Mouse (Mus musculus) macrophage (primary cell): ENCODE data around the gene Itpkc. TPM values are rescaled to one million over a fixed set of nuclear protein-coding genes. Genes with fewer than 3 reads are reported as not detected.

Experiments used
- H3K27ac ChIP-seq: fragments of 350-480 bp; formaldehyde crosslinking; 2 replicates; pipeline ENCODE4 v1.9.0; 2021
- H3K36me3 ChIP-seq: fragments of 350-480 bp; formaldehyde crosslinking; 2 replicates; pipeline ENCODE4 v1.9.0; 2021; ENCODE audit errors: inconsistent target
- H3K4me3 ChIP-seq: fragments of 350-480 bp; formaldehyde crosslinking; 2 replicates; pipeline ENCODE4 v1.9.0; 2021; ENCODE audit errors: inconsistent target
- H3K79me2 ChIP-seq: fragments of 350-480 bp; formaldehyde crosslinking; 2 replicates; pipeline ENCODE4 v1.9.0; 2021; ENCODE audit errors: inconsistent target
- WGBS: methylation state at CpG from one replicate; pipeline ENCODE4 v1.1.7; 2026; ENCODE audit warnings: inconsistent platforms; ENCODE audit not compliant: missing documents; 5-methylcytosine and 5-hydroxymethylcytosine counted together
- polyA plus RNA-seq: library from polyadenylated mRNA; stranded (reverse); fragments of 250-400 nt; gene quantifications from 3 replicates; pipeline ENCODE4 v1.2.4, GENCODE M21; 2018; ENCODE audit warnings: inconsistent platforms
- total RNA-seq, 78 experiments: library from RNA; depleted of rRNA; stranded (reverse); fragments of 250-400 nt; gene quantifications; 1 replicate in 9 of 78; 2 replicates in 24 of 78; 3 replicates in 43 of 78; 4 replicates in 2 of 78; pipeline ENCODE4 v1.2.4; 2018; ENCODE audit warnings: inconsistent platforms in 56 of 78

Itpkc gene
- 100 to 1,000 TPM in 7 of 26 experiments, 10 to 100 TPM in 19; 14.1 to 149 (median 55.4) TPM for total RNA-seq (2018; cell fraction: chromatin; rRNA removed)
- 10 to 100 TPM in 13 of 26 experiments, 1 to 10 TPM in 13; 5.2 to 39.8 (median 10.0) TPM for total RNA-seq (2018; cell fraction: cytosol; rRNA removed)
- total RNA-seq (2018; cell fraction: nucleus; rRNA removed) = 100 to 1,000 TPM in 1 of 26 experiments, 10 to 100 TPM in 24, 1 to 10 TPM in 1; 9.0 to 111 (median 34.1) TPM
- polyA plus RNA-seq = 4.0 to 6.8 TPM (median 6.2 TPM) in 3 replicates

DNA sequence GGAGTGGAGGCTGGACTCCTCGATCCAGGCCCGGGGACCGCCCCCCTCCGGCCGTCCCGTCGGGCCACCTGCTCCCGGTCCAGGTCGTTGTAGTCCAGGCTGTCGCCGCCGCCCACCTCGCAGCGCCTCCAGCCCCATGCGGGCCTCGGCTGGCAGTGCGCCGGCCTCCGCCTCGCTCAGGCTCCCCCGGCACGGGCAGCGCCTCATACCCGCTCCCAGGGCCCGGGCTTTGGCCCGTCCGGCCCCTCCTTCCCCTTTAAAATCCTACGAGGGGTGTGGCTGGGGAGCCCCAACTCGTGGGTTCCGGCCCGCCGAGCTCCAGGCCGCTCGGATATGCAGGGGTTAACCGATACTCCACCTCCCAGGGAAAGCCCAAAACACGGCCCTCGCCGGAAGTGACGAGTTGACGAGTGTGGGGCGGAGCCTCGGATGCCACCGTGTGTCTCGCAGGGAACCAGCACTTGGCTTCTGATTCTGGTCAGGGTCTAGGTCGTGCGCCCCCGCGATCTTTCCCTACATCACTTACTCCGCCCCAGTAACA is at the start of gene Itpkc:
Gene Itpkc, minus strand, starts transcription at position 381 of the 541 bp plus-strand sequence.
- H3K79me2 ChIP-seq = peaks cover 48% of the 10 kb centered on the region
- peak within 1 kb of the TSS; percentile 63 for H3K4me3 ChIP-seq
- 0% methylated on average over 35 of the region's 49 CpGs for WGBS
- no peaks in the 10 kb centered on the region for H3K36me3 ChIP-seq
- peak within 1 kb of the TSS; percentile 68 for H3K27ac ChIP-seq

DNA sequence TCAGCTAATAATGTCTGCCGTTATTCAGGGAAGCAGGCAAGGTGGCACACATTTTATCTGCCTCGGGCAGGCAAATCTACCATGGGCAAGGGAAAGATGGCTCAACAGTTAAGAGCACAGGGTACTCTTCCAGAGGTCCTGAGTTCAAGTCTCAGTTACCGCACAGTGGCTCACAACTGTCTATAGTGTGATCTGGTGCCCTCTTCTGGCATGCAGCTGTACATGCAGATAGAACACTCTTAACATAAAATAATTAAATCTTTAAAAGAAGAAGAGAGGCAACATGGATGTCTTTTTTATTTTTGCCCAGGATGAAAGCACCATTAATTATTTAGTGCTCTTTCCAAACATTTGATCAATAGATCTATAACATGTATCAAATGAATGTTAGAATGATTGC is 48.7 kb upstream of the Itpkc start:
- WGBS = 97% methylated on average over 3 of the region's 3 CpGs
- no peak overlapping the region for H3K27ac ChIP-seq
- H3K36me3 ChIP-seq = no peaks in the 10 kb centered on the region
- H3K79me2 ChIP-seq = no peaks in the 10 kb centered on the region
- H3K4me3 ChIP-seq = no peak overlapping the region

DNA sequence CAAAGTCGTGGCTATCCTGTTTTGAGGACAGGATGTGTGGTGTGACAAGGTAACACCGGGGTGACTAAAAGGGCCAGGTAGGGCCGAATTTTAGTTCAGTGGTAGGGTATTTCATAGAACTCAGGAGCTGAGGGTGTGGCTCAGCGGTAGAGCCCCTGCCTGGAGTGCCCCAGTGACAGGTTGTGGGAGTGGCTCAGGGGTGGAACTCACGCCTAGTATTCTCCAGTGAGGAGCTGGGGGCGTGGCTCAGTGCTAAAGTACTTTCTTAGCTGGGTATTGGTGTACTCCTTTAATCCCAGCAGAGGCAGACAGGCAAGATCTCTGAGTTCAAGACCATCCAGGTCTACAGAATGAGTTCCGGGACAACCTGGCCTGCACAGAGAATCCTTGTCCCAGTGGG is 47.6 kb upstream of the Itpkc start:
- Histone ChIP-seq H3K36me3 (no peaks in the 10 kb centered on the region), H3K79me2 (no peaks in the 10 kb centered on the region), H3K4me3 (no peak overlapping the region), H3K27ac (no peak overlapping the region)
- 66% methylated on average over 5 of the region's 7 CpGs for WGBS

DNA sequence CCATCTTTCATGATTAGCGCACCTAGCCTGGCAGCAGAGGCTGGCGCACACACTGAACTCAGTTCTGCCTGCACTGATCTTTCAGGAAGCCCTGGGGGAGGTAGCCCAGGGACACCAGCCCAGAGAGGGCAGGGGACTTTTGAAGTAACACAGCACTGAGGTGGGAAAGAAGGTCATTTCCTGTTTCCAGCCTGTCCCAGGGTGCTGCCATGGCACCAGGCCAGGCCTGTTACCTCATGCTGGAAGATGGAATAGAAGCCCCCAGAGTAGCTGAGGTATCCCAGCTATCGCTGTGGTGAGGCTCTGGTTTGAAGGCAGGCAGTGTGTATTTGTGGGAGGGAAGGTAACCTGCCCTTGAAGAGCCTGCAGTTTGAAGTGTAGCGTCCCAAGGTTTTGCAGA is 46.5 kb upstream of the Itpkc start:
- Histone ChIP-seq H3K79me2 (no peaks in the 10 kb centered on the region), H3K27ac (no peak overlapping the region), H3K4me3 (no peak overlapping the region), H3K36me3 (no peaks in the 10 kb centered on the region)
- 98% methylated on average over 4 of the region's 4 CpGs for WGBS

DNA sequence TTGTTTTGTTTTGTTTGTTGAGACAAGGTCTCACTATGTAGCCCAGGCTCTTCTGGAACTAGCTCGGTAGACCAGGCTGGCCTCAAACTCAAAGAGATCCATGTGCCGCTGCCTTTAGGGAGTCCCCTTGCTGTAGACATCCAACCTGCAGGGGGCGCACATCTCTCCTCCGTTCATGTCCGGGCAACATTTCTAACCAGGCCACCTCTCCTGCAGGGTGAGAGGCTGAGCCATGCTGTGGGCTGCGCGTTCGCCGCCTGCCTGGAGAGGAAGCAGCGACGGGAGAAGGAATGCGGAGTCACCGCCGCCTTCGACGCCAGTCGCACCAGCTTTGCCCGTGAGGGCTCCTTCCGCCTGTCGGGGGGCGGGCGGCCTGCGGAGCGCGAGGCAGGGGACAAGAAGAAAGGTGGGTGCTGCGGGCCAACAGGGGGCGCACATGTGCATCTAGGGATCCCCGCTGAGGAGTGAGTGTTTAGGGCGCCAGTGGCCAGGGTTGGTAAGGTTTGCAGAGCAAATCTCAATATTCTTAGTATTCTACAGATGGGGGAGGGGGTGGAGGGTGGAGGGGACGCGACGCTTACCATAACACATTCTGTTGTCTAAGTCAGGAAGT is 45.4 kb upstream of the Itpkc start:
- Histone ChIP-seq H3K27ac (no peak overlapping the region), H3K79me2 (no peaks in the 10 kb centered on the region), H3K36me3 (no peaks in the 10 kb centered on the region), H3K4me3 (no peak overlapping the region)
- 75% methylated on average over 22 of the region's 32 CpGs for WGBS

DNA sequence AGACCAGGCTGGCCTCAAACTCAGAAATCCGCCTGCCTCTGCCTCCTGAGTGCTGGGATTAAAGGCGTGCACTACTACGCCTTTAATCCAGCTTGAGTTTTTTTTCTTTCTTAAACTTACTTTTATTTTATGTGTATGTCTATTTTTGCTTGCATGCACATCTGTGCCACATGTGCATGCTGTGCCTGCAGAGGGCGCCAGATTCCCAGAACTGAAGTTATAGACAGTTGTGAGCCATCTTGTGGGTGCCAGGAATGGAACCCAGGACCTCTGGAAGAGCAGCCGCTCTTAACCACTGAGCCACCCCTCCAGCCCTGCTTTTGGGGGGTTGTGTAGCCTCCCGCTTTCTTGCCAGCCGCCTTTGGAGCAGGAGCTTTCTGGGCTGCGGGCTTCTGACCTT is 43.0 kb upstream of the Itpkc start:
- Histone ChIP-seq H3K4me3 (no peak overlapping the region), H3K79me2 (no peaks in the 10 kb centered on the region), H3K27ac (no peak overlapping the region), H3K36me3 (no peaks in the 10 kb centered on the region)
- WGBS = 93% methylated on average over 6 of the region's 8 CpGs

DNA sequence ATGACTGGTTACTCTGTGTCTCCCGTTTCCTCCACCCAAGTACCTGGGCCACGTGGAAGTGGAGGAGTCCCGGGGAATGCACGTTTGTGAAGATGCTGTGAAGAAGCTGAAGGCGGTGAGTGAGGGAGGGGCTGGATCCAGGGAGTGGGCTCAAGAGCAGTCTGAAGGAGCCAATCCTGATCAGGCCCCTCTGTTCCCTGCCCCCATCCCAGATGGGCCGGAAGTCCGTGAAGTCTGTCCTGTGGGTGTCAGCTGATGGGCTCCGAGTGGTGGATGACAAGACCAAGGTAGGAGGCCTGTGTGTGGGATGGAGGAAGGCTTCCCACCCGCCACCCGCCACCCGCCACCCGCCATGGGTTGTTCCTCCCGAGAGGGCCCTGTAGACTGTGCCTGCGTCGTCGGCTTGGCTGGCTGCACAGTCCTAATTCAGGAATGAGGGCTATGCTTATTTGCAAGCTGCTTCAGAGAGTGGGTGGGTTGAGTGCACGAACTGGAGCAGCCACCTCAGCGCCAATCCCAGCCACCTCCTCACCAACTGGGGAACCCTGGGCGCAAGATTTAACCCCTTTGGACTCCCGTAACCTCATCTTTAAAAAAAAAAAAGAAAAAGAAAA is 38.2 kb upstream of the Itpkc start:
- Histone ChIP-seq H3K27ac (no peak overlapping the region), H3K79me2 (no peaks in the 10 kb centered on the region), H3K36me3 (no peaks in the 10 kb centered on the region), H3K4me3 (no peak overlapping the region)
- 89% methylated on average over 17 of the region's 20 CpGs for WGBS

DNA sequence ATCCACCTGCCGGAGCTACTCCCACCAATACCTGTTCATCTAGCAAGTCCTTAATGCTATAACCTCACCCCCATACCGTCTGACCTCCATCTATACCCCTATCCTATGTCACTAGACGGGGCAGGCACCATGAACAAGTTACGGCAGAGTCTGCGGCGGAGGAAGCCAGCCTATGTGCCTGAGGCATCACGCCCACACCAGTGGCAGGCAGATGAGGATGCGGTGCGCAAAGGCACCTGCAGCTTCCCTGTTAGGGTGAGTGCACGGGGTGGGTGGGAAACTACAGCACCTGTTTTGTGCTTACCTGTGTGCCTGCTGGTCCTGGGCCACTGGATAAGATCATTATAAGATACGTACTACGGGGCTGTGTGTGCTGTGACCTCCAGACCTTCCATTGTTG is 36.3 kb upstream of the Itpkc start:
- Histone ChIP-seq H3K27ac (no peak overlapping the region), H3K36me3 (no peaks in the 10 kb centered on the region)
- WGBS = 96% methylated on average over 12 of the region's 12 CpGs

DNA sequence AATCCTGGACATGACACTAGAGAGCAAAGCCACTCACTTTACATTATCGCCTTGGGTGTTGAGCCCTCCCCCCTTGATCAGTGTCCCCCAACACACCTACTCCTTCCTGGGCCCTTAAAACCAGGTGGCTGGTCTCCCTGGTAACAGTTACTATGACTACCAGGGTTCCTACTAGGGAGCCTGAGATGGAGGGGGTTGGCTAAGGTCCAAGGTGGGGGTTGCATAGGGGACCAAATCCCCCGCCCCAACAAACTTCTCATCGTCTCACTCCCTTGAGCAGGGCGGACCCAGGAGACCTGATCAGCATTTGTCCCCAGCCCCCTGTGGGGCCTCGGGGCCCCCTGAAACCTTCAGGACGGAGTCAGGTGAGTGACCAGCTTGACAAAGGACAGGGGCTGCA is 33.4 kb upstream of the Itpkc start:
- Histone ChIP-seq H3K79me2 (no peaks in the 10 kb centered on the region), H3K27ac (no peak overlapping the region), H3K4me3 (no peak overlapping the region), H3K36me3 (no peaks in the 10 kb centered on the region)
- 97% methylated on average over 6 of the region's 6 CpGs for WGBS

More for the DNA sequence above, 36.3 kb upstream of the Itpkc start:
- Histone ChIP-seq H3K79me2 (no peaks in the 10 kb centered on the region), H3K4me3 (no peak overlapping the region)

DNA sequence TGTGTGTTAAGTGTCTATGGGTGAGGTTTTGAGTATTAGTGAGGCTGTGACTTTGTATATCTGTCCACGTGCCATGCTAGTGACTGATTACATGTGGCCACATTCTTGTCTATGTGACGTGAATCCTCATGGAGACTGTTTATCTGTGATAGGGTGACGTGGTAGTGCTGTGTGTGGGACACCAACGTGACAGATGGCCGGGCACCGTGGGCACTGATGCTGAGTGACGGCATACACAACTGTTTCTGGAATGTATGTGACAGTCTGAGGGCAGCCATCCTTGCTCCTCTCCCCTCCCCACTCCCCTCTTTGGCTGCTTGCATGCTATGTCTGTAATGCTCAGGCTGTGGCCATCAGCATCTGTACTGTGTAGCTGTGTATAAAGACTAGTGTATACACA is 32.4 kb upstream of the Itpkc start:
- no peak overlapping the region for H3K27ac ChIP-seq
- H3K4me3 ChIP-seq = no peak overlapping the region
- H3K36me3 ChIP-seq = no peaks in the 10 kb centered on the region
- H3K79me2 ChIP-seq = no peaks in the 10 kb centered on the region
- WGBS = 97% methylated on average over 6 of the region's 7 CpGs

DNA sequence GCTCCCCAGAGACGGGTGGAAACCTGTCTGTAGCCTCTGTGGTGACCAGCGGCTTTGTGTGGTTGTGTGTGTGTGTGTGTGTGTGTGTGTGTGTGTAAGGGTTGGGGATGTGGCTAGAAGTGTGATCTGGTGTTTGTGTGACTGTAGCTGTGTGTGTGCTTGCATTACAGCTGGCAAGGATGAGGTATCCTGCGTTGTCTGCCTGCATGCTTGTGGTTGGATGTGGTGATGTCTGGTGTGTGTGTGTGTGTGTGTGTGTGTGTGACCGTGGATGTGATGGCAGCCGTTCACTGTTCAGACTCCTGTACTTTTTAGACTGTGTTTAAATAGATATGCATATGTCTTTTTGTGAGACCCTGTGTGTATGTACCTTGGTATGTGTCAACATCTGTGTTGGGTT is 31.3 kb upstream of the Itpkc start:
- H3K4me3 ChIP-seq = no peak overlapping the region
- WGBS = 43% methylated on average over 5 of the region's 5 CpGs

DNA sequence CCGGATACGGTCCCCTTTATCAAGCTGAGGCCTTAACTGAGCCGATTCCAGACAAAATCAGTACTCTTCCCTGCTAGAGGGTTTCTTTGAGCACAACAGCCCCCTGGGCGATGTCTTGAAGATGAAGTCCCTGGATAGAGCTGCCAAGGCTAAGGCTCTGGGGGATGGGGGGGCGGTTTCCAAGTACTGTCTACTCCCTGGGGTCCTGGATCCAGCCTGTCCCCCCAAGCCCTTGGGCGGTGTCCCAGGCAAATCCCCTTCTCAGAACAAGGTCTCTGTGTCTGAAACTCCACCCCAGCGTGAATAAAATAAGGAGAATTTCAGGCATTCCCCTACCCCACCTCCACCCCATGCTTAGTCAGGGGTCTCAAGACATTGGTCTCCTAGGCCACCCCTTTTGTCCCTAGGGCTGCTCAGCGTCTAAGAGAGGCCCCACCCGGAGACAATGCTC is 30.8 kb upstream of the Itpkc start:
- WGBS = 36% methylated on average over 9 of the region's 9 CpGs
- no peak overlapping the region for H3K27ac ChIP-seq
- peaks cover 4% of the 10 kb centered on the region; the same call in 1 of the 2 replicates for H3K36me3 ChIP-seq
- H3K79me2 ChIP-seq = no peaks in the 10 kb centered on the region
- H3K4me3 ChIP-seq = peak overlapping the region; percentile 41

More for the DNA sequence above, 31.3 kb upstream of the Itpkc start:
- Histone ChIP-seq H3K36me3 (no peaks in the 10 kb centered on the region; the same call in 1 of the 2 replicates), H3K79me2 (no peaks in the 10 kb centered on the region), H3K27ac (no peak overlapping the region)

DNA sequence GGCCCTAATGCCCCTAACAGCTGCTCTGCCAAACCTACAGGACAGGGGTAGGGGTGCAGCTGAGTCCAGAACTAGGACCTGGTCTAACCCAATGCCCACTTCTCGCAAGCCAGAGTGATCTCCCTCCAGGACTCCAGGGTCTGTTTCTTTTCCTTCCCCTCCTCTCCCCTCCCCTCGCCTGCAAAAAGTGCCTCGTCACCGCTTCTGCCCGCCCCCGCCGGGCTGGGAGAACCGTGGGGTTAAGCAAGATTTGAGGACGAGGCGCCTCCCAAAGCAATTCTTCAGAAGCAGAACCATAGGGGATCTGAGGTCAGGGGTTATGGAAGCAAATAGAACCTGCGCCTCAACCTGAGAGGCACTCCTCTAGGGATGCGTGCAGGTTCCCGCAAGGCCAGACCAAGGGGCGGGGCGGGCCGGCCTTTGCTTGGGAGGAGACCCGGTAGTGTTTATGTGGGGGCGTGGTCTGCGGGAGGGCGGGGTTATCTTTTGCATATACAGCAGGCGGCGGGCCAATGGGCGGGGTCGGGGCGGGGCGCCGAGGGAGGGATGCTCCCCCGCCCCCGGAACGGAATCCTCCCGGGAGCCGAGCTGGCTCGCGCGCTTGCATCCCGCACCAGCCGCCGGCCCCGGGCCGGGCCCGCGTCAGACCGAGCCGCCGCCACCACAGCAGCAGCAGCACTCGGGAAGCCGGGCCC is 29.9 kb upstream of the Itpkc start, which contains the start of gene Numbl:
Gene Numbl, plus strand, starts transcription at position 229 of the 695 bp plus-strand sequence.
- Histone ChIP-seq H3K27ac (peak within 1 kb of the TSS; percentile 59), H3K36me3 (peaks cover 13% of the 10 kb centered on the region), H3K79me2 (no peaks in the 10 kb centered on the region), H3K4me3 (peak within 1 kb of the TSS; percentile 41)
- 1% methylated on average over 46 of the region's 47 CpGs for WGBS

DNA sequence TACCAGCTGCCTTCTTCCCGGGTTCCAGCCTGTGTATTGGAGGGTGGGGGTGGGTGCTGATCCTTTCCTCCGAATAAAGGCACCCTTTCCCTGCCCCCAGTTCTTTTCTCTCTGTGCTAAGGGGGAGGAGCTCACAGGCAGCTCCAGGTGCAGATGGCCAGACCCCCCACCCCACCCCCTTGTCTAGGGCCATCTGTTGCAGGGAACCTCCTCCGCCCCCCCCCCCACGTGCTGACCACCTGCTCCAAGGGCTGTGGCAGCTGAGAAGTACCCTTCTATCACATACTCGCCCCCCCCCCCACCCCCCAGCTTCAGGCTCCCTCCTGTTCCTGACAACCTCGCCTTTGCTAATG is 29.4 kb upstream of the Itpkc start:
- H3K4me3 ChIP-seq = peak overlapping the region; percentile 41; the same call in 1 of the 2 replicates
- no peaks in the 10 kb centered on the region for H3K79me2 ChIP-seq
- peak overlapping the region; percentile 59 for H3K27ac ChIP-seq
- whole genome bisulfite sequencing = 46% methylated on average over 3 of the region's 6 CpGs
- H3K36me3 ChIP-seq = peaks cover 18% of the 10 kb centered on the region
